Mouse (Mus musculus) G1E (cell line): ENCODE results near the gene Slc7a1.

Source experiments
- CTCF ChIP-seq: IDR thresholded peaks from 2 replicates; pipeline ENCODE4 v1.5.1; 2012; ENCODE audit warnings: low read depth, low read length, inconsistent platforms, mixed read lengths
- POLR2AphosphoS5 ChIP-seq: IDR thresholded peaks from 2 replicates; pipeline ENCODE4 v1.6.1; 2012; ENCODE audit warnings: low read depth, low read length, inconsistent platforms; ENCODE audit not compliant: insufficient replicate concordance
- TAL1 ChIP-seq: conservative IDR thresholded peaks from 2 replicates; pipeline ENCODE4 v1.6.1; 2012; ENCODE audit warnings: low read depth, low read length, inconsistent platforms, mixed read lengths

GRCm38 (mm10) chr5:148389007-148389970 is 10.4 kb downstream of the Slc7a1 start:
- TF ChIP-seq CTCF = no peak
- no peak for TF ChIP-seq POLR2AphosphoS5
- TF ChIP-seq TAL1 = no peak
